Mouse (Mus musculus) spleen, postnatal 36 days (tissue): ENCODE results near the gene Gm14444.
"Not testable (repeated sequence)": the region's sequence is repeated elsewhere in the genome, so short reads cannot be mapped to it uniquely, and the experiment has no call there.

Source experiments
- DNase-seq, 2 experiments: peaks; one replicate each; pipeline ENCODE4 v3.0.0; 2022; ENCODE audit warnings: low spot score in 2 of 2, mixed read lengths in 1 of 2

Gm14444 gene

GRCm38 (mm10) chr2:175010022-175010421 lies at the start of gene Gm14444:
TSS of gene Gm14444 (plus strand) at chr2:175010241.
- DNase-seq, result not testable (repeated sequence)

DNA sequence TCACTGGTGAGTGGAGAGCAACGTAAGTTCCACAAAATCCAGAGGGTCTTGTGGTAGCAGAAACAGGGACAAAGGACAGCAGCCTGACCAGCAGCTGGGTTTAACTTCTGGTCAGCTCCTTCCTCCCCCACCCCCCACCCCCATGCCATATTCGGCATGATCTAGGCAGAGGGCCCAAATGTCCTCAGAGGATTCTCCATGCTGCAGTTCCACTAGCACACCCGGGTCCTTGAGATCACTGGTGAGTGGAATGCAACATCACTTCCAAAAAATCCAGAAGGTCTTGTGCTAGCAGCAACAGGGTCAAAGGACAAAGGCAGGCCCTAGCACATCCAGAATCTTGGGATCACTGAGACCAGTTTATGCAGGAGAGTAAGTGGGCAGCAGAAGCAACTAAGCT lies 44.6 kb upstream of the Gm14444 start:
- not testable (repeated sequence) for DNase-seq

DNA sequence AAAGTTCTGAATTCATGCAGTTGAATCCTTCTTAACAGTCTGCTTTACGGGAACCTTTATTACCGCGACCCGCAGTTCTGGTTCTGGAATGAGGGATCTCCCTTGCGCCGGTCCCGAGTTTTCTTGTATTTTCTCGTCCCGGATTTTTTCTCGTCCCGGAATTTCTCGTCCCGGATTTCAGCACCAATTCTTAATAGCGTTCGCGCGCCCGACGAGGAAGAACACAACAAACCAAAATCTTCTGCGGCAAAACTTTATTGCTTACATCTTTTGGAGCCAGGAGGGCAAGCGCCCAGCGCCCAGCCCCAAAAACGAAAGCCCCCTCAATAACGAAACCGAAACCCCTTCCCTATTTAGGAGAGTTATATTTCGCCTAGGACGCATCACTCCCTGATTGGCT lies 34.2 kb downstream of the Gm14444 start:
- not testable (repeated sequence) for DNase-seq

GRCm38 (mm10) chr2:175067681-175068261 lies 57.7 kb downstream of the Gm14444 start, which contains the start of gene Gm14393:
TSS of gene Gm14393 (minus strand) at chr2:175067781.
- DNase-seq, result not testable (repeated sequence)
